In the genomic region with DNA sequence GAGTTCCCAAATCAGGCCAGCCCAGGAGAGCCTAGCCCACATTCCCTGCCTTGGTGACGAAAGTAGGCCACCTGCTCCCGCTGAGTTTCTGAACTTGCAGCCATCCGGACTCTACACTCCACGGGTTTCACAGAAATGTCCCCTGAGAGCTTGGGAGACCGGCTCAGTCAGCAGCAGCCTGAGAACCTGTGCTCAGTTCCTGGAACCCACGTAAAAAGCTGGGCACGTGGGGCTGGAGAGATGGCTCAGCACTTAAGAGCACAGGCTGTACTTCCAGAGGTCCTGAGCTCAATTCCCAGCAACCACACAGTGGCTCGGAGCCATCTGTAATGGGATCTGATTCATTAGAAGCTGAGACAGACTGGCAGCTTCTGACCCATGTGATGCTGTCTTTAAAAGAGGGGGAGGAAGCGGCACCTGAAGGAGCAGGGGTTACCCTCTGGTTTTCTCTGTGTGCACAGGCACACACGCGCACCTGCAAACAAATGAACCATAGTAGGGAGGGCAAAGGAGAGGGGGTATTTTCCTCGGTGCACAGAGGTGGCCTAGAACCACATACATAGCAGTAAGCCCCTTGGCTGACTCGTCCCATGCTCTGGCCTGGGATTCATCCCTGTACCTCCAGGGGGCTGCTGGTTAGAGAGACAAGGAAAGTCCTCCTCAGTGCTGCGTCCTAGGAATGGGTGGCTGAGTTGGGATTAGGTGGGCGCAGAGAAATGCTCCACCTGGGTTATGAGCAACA, we compare ENCODE assay signal across 8 mouse cellular contexts.
A peak's percentile ranks its signal among the peaks of the same experiment; 100 is the strongest.
DNase-seq lines count a peak whose midpoint lies in the region; ATAC-seq and TF ChIP-seq lines count a peak whose summit lies in the region.

No protein-coding gene starts in this region.

- TF ChIP-seq CTCF in brain, embryonic 14.5 days (IDR thresholded peaks at IDR 0.05; ENCODE audit: borderline replicate concordance, extremely low read depth, insufficient read depth, insufficient read length), result no peak
- TF ChIP-seq CTCF in lung, postnatal 0 days (IDR thresholded peaks at IDR 0.05), result no peak

- H3K9ac ChIP-seq in forebrain, embryonic 15.5 days (replicated peaks), result no peak overlapping the region
- H3K9ac ChIP-seq in lung, postnatal 0 days (replicated peaks; ENCODE audit: low read depth), result no peak overlapping the region

- intact Hi-C loops in left cerebral cortex, postnatal 10 days (cut with DNase I), result loop anchor here (5.0 kb wide), 1 partner anchor 80 kb away; no protein-coding TSS in a partner anchor

- H3K36me3 ChIP-seq in forebrain, embryonic 15.5 days, result no peaks in the 10 kb centered on the region
- no peaks in the 10 kb centered on the region for H3K36me3 ChIP-seq in lung, postnatal 0 days (ENCODE audit: insufficient read depth, low read length)

- 0 out of 2 replicates have a peak, but pooled peaks have one; percentile 16 for ATAC-seq in forebrain, embryonic 15.5 days (replicated peaks)
- no peak for ATAC-seq in lung, postnatal 0 days

- WGBS in forebrain, embryonic 15.5 days, result 61% methylated on average over 15 of the region's 15 CpGs
- 71% methylated on average over 14 of the region's 15 CpGs for WGBS in lung, postnatal 0 days

- no peaks in the 10 kb centered on the region for H3K27me3 ChIP-seq in forebrain, embryonic 15.5 days
- H3K27me3 ChIP-seq in lung, postnatal 0 days (replicated peaks; ENCODE audit: insufficient read depth, low read length), result no peaks in the 10 kb centered on the region

- no peak for TF ChIP-seq POLR2A in brain, embryonic 14.5 days (IDR thresholded peaks at IDR 0.05; ENCODE audit: borderline replicate concordance, extremely low read depth, insufficient read depth, insufficient read length, poor library complexity, severe bottlenecking)

- TF ChIP-seq EP300 in lung, postnatal 0 days (IDR thresholded peaks at IDR 0.05), result no peak

- peaks cover 25% of the 10 kb centered on the region for H3K4me1 ChIP-seq in forebrain, embryonic 15.5 days
- no peaks in the 10 kb centered on the region for H3K4me1 ChIP-seq in lung, postnatal 0 days (ENCODE audit: insufficient read depth, low read depth, low read length)

- no peak overlapping the region for H3K27ac ChIP-seq in forebrain, embryonic 15.5 days (replicated peaks)
- H3K27ac ChIP-seq in lung, postnatal 0 days (ENCODE audit: low read length), result no peak overlapping the region

- DNase-seq in left cerebral cortex, adult 18-20 months (ENCODE audit: low spot score in 2 of 2), result peak; percentile 15 to 20
- no peak for DNase-seq in left cerebral cortex, postnatal 10 days (ENCODE audit: extremely low spot score in 1 of 2, low spot score in 2 of 2)
- peak; percentile 34 for DNase-seq in brain, embryonic 14.5 days (ENCODE audit: low read depth)
- peak; percentile 68 for DNase-seq in retina, postnatal 1 day
- DNase-seq in spleen, postnatal 36 days (ENCODE audit: low spot score in 2 of 2), result no peak
- no peak for DNase-seq in lung, postnatal 0 days (ENCODE audit: low spot score)
- DNase-seq in adrenal gland, postnatal 14 days, result no peak

- H3K4me3 ChIP-seq in forebrain, embryonic 15.5 days, result no peak overlapping the region
- H3K4me3 ChIP-seq in lung, postnatal 0 days (ENCODE audit: low read depth, low read length), result no peak overlapping the region

- H3K9me3 ChIP-seq in forebrain, embryonic 15.5 days, result no peaks in the 10 kb centered on the region
- no peaks in the 10 kb centered on the region for H3K9me3 ChIP-seq in lung, postnatal 0 days (ENCODE audit: low read length)

- no peak overlapping the region for H3K4me2 ChIP-seq in forebrain, embryonic 15.5 days (replicated peaks)
- no peak overlapping the region for H3K4me2 ChIP-seq in lung, postnatal 0 days (replicated peaks; ENCODE audit: low read depth, low read length)

Comparison
In these comparisons a context has a peak if more than half of its experiments do, and no peak if none do; other contexts are left out.
1. DNase-seq: peak in left cerebral cortex, adult 18-20 months (2 of 2), brain, embryonic 14.5 days (single experiment) and retina, postnatal 1 day (single experiment); none in left cerebral cortex, postnatal 10 days (0 of 2), spleen, postnatal 36 days (0 of 2), lung, postnatal 0 days (single experiment) and adrenal gland, postnatal 14 days (single experiment).